Comparison of ENCODE assay signal across 11 mouse cellular contexts in genomic region chr17:64407255-64408011, GRCm38 (mm10).
A peak's percentile ranks its signal among the peaks of the same experiment; 100 is the strongest.
DNase-seq lines count a peak whose midpoint lies in the region; ATAC-seq lines count a peak whose summit lies in the region.
"Had no signal": no experiment of that assay in that cellular context is flagged by ENCODE, and none has a peak within 500 bp of the region (broad histone marks: within the 10 kb centered on the region; RNA-seq: fewer than 3 reads in every experiment).

No protein-coding gene starts in this region.

- no peak overlapping the region for H3K4me2 ChIP-seq in forebrain, embryonic 13.5 days
- no peak overlapping the region for H3K4me2 ChIP-seq in forebrain, embryonic 11.5 days (ENCODE audit: low read depth, low read length, severe bottlenecking)
- no peak overlapping the region for H3K4me2 ChIP-seq in midbrain, embryonic 15.5 days
- no peak overlapping the region for H3K4me2 ChIP-seq in midbrain, embryonic 11.5 days
- H3K4me2 ChIP-seq: neural tube, embryonic 12.5 days had no signal

- ATAC-seq in forebrain, embryonic 13.5 days: peak; percentile 75
- ATAC-seq in forebrain, embryonic 11.5 days (replicated peaks; ENCODE audit: low FRiP score): no peak
- ATAC-seq in midbrain, embryonic 15.5 days (replicated peaks): peak; percentile 63; the same call in 1 of the 2 replicates
- ATAC-seq in midbrain, embryonic 11.5 days (ENCODE audit: low FRiP score): no peak

- no peak overlapping the region for H3K4me3 ChIP-seq in forebrain, embryonic 13.5 days
- no peak overlapping the region for H3K4me3 ChIP-seq in forebrain, embryonic 11.5 days (ENCODE audit: low read depth, low read length)
- H3K4me3 ChIP-seq in midbrain, embryonic 15.5 days: no peak overlapping the region
- no peak overlapping the region for H3K4me3 ChIP-seq in midbrain, embryonic 11.5 days (ENCODE audit: low read depth, low read length)
- H3K4me3 ChIP-seq: neural tube, embryonic 12.5 days had no signal

- no peaks in the 10 kb centered on the region for H3K9me3 ChIP-seq in forebrain, embryonic 13.5 days (replicated peaks)
- H3K9me3 ChIP-seq in forebrain, embryonic 11.5 days (ENCODE audit: control insufficient read depth, low read length): no peaks in the 10 kb centered on the region
- H3K9me3 ChIP-seq in midbrain, embryonic 15.5 days: no peaks in the 10 kb centered on the region
- no peaks in the 10 kb centered on the region for H3K9me3 ChIP-seq in midbrain, embryonic 11.5 days (ENCODE audit: control insufficient read depth, low read length)
- H3K9me3 ChIP-seq: neural tube, embryonic 12.5 days had no signal

- WGBS in forebrain, embryonic 13.5 days: 64% methylated on average over 13 of the region's 13 CpGs
- 69% methylated on average over 13 of the region's 13 CpGs for WGBS in forebrain, embryonic 11.5 days
- WGBS in midbrain, embryonic 15.5 days: 51% methylated on average over 13 of the region's 13 CpGs
- WGBS in midbrain, embryonic 11.5 days: 72% methylated on average over 13 of the region's 13 CpGs

- H3K27me3 ChIP-seq in forebrain, embryonic 13.5 days: no peaks in the 10 kb centered on the region
- H3K27me3 ChIP-seq in forebrain, embryonic 11.5 days (ENCODE audit: control insufficient read depth, insufficient read depth, low read length): no peaks in the 10 kb centered on the region
- H3K27me3 ChIP-seq in midbrain, embryonic 15.5 days (replicated peaks): no peaks in the 10 kb centered on the region
- no peaks in the 10 kb centered on the region for H3K27me3 ChIP-seq in midbrain, embryonic 11.5 days (ENCODE audit: control insufficient read depth, insufficient read depth, low read length)
- H3K27me3 ChIP-seq: neural tube, embryonic 12.5 days had no signal

- DNase-seq in forebrain, embryonic 11.5 days (ENCODE audit: low spot score): no peak
- DNase-seq in midbrain, embryonic 11.5 days (ENCODE audit: low spot score, missing footprints): no peak
- DNase-seq in layer of hippocampus, postnatal 14 days (ENCODE audit: low spot score in 2 of 2): peak; percentile 20 to 35
- peak; percentile 24 for DNase-seq in right cerebral cortex, postnatal 25 days
- DNase-seq in testis, postnatal 10 days (ENCODE audit: low spot score): no peak
- DNase-seq in B cell, adult 2 months: no peak
- DNase-seq: kidney, adult 2 months; lung, adult 2 months had no signal

- H3K4me1 ChIP-seq in forebrain, embryonic 13.5 days: peaks cover 6% of the 10 kb centered on the region; the same call in 1 of the 2 replicates
- no peaks in the 10 kb centered on the region for H3K4me1 ChIP-seq in forebrain, embryonic 11.5 days (replicated peaks; ENCODE audit: control insufficient read depth, insufficient read depth, low read length)
- peaks cover 9% of the 10 kb centered on the region for H3K4me1 ChIP-seq in midbrain, embryonic 15.5 days
- H3K4me1 ChIP-seq in midbrain, embryonic 11.5 days (ENCODE audit: control insufficient read depth, insufficient read depth, low read length): no peaks in the 10 kb centered on the region
- H3K4me1 ChIP-seq: neural tube, embryonic 12.5 days had no signal

- no peak overlapping the region for H3K27ac ChIP-seq in forebrain, embryonic 13.5 days
- no peak overlapping the region for H3K27ac ChIP-seq in forebrain, embryonic 11.5 days (ENCODE audit: low read depth, low read length)
- peak overlapping the region; percentile 21; the same call in 1 of the 2 replicates for H3K27ac ChIP-seq in midbrain, embryonic 15.5 days
- no peak overlapping the region for H3K27ac ChIP-seq in midbrain, embryonic 11.5 days (ENCODE audit: low read depth, low read length)
- H3K27ac ChIP-seq: neural tube, embryonic 12.5 days had no signal

- no peak overlapping the region for H3K9ac ChIP-seq in forebrain, embryonic 13.5 days
- H3K9ac ChIP-seq in forebrain, embryonic 11.5 days (ENCODE audit: low read length): no peak overlapping the region
- H3K9ac ChIP-seq in midbrain, embryonic 15.5 days: no peak overlapping the region
- H3K9ac ChIP-seq in midbrain, embryonic 11.5 days (ENCODE audit: low read length): no peak overlapping the region
- H3K9ac ChIP-seq: neural tube, embryonic 12.5 days had no signal

- no peaks in the 10 kb centered on the region for H3K36me3 ChIP-seq in forebrain, embryonic 13.5 days (ENCODE audit: poor library complexity, severe bottlenecking)
- no peaks in the 10 kb centered on the region for H3K36me3 ChIP-seq in forebrain, embryonic 11.5 days (ENCODE audit: control insufficient read depth, insufficient read depth, low read length)
- H3K36me3 ChIP-seq in midbrain, embryonic 15.5 days (replicated peaks): no peaks in the 10 kb centered on the region
- no peaks in the 10 kb centered on the region for H3K36me3 ChIP-seq in midbrain, embryonic 11.5 days (ENCODE audit: control insufficient read depth, insufficient read depth, low read length)
- H3K36me3 ChIP-seq: neural tube, embryonic 12.5 days had no signal

Comparison
In these comparisons a context has a peak if more than half of its experiments do, and no peak if none do; other contexts are left out.
1. ATAC-seq: peak in forebrain, embryonic 13.5 days (single experiment) and midbrain, embryonic 15.5 days (single experiment); none in forebrain, embryonic 11.5 days (single experiment) and midbrain, embryonic 11.5 days (single experiment).
2. DNase-seq: peak in layer of hippocampus, postnatal 14 days (2 of 2) and right cerebral cortex, postnatal 25 days (single experiment); none in forebrain, embryonic 11.5 days (single experiment), midbrain, embryonic 11.5 days (single experiment), testis, postnatal 10 days (single experiment) and B cell, adult 2 months (0 of 2).